Mouse (Mus musculus) hindbrain, embryonic 11.5 days (tissue): ENCODE measurements around the gene Col23a1. TPM values are rescaled to one million over a fixed set of nuclear protein-coding genes. Genes with fewer than 3 reads are reported as not detected.
A peak's percentile ranks its signal among the peaks of the same experiment; 100 is the strongest.
"Not testable (repeated sequence)": the region's sequence is repeated elsewhere in the genome, so short reads cannot be mapped to it uniquely, and the experiment has no call there.

ENCODE experiments used
- ATAC-seq: fragments of 200-750 bp; cut with Nextera tagmentation; 2 replicates; pipeline ENCODE4 v1.8.0; 2017; ENCODE audit warnings: mild to moderate bottlenecking, moderate TSS enrichment, moderate library complexity; ENCODE audit not compliant: low FRiP score
- DNase-seq: peaks from one replicate; pipeline ENCODE4 v3.0.0-alpha.2; 2015; ENCODE audit warnings: low spot score
- H3K27ac ChIP-seq: fragments of 300-500 bp; sonication (generic); 2 replicates; pipeline ENCODE4 v1.5.1; 2014; ENCODE audit warnings: mild to moderate bottlenecking, low read depth, low read length
- H3K27me3 ChIP-seq: fragments of 300-500 bp; sonication (generic); 2 replicates; pipeline ENCODE4 v1.6.1; 2014; ENCODE audit warnings: mild to moderate bottlenecking, low read length, moderate library complexity, mixed read lengths; ENCODE audit not compliant: control insufficient read depth, insufficient read depth
- H3K36me3 ChIP-seq: fragments of 300-500 bp; sonication (generic); 2 replicates; pipeline ENCODE4 v1.6.1; 2014; ENCODE audit warnings: mild to moderate bottlenecking, low read length, moderate library complexity, mixed read lengths; ENCODE audit not compliant: control insufficient read depth, insufficient read depth
- H3K4me1 ChIP-seq: fragments of 300-500 bp; sonication (generic); replicated peaks from 2 replicates; pipeline ENCODE4 v1.6.1; 2014; ENCODE audit warnings: low read length, mixed read lengths; ENCODE audit not compliant: control insufficient read depth, insufficient read depth
- H3K4me2 ChIP-seq: fragments of 300-500 bp; sonication (generic); replicated peaks from 2 replicates; pipeline ENCODE4 v1.6.1; 2014; ENCODE audit warnings: mild to moderate bottlenecking, low read depth, low read length
- H3K4me3 ChIP-seq: fragments of 300-500 bp; sonication (generic); 2 replicates; pipeline ENCODE4 v1.5.1; 2014; ENCODE audit warnings: low read depth, low read length
- H3K9ac ChIP-seq: fragments of 300-500 bp; sonication (generic); 2 replicates; pipeline ENCODE4 v1.6.1; 2014; ENCODE audit warnings: low read depth, low read length
- H3K9me3 ChIP-seq: fragments of 300-500 bp; sonication (generic); 2 replicates; pipeline ENCODE4 v1.6.1; 2016; ENCODE audit warnings: low read length; ENCODE audit not compliant: control insufficient read depth
- WGBS: fragments of 180-500 bp; shearing (Covaris S2); extraction: QIAGEN DNeasy Blood & Tissue Kit; methylation state at CpG from one replicate; pipeline ENCODE4 v1.1.7; 2014; 5-methylcytosine and 5-hydroxymethylcytosine counted together
- polyA plus RNA-seq: library from polyadenylated mRNA; unstranded; fragments of >200 nt; fragmentation: Nextera tagmentation; extraction: Ambion mirVana; gene quantifications from 2 replicates; pipeline ENCODE4 v1.2.1, GENCODE M21; 2014

Col23a1 gene
- polyA plus RNA-seq, 1 experiment from 2014 or later, result 9.7 TPM

DNA sequence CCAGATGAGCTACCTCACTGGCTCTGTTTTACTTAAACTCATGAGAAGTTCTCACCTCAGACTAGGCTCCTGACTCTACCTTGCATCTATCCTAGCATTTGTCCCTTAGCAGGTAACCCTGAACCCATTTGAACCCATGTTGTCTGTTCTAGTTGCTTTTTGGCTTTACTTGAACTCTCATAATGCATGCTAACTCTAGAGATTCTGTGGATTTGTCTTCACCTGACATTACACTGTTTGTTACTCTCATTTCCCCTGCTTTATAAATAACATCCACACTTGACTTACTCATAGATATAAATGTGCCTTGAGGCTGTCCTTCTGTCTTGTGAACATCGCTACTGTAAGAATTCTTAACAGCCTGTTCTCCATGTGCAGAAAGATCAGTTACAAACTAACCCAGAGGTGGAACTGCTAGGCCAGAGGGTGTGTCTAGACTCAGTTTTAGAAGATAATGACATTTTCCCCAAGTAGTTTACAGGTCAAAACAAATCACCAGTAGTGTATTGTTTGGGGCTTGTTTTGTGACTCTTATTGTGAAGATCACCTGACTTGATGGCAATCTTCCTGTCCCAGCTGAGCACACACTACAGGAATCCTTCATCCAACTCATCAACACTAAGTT, 305.9 kb downstream of the Col23a1 start:
- no peak overlapping the region for H3K4me3 ChIP-seq
- no peak overlapping the region for H3K9ac ChIP-seq
- no peaks in the 10 kb centered on the region for H3K9me3 ChIP-seq
- WGBS, result 98% methylated on average over 1 of the region's 1 CpGs
- ATAC-seq, result no peak
- H3K27ac ChIP-seq, result no peak overlapping the region
- no peaks in the 10 kb centered on the region for H3K27me3 ChIP-seq
- H3K4me1 ChIP-seq, result no peaks in the 10 kb centered on the region; the same call in 1 of the 2 replicates
- no peak overlapping the region for H3K4me2 ChIP-seq
- DNase-seq, result no peak
- peaks cover 26% of the 10 kb centered on the region for H3K36me3 ChIP-seq

GRCm38 (mm10) chr11:51597553-51597952, 307.8 kb downstream of the Col23a1 start:
- Histone ChIP-seq H3K4me3 (no peak overlapping the region), H3K4me1 (no peaks in the 10 kb centered on the region; the same call in 1 of the 2 replicates), H3K9ac (no peak overlapping the region), H3K4me2 (no peak overlapping the region), H3K36me3 (peaks cover 35% of the 10 kb centered on the region), H3K9me3 (no peaks in the 10 kb centered on the region), H3K27ac (no peak overlapping the region), H3K27me3 (no peaks in the 10 kb centered on the region)
- DNase-seq (no peak), ATAC-seq (no peak)
- 84% methylated on average over 2 of the region's 2 CpGs for WGBS

- Histone ChIP-seq H3K27me3 (no peaks in the 10 kb centered on the region), H3K4me3 (no peak overlapping the region), H3K9me3 (no peaks in the 10 kb centered on the region), H3K36me3 (peaks cover 49% of the 10 kb centered on the region), H3K4me1 (peaks cover 3% of the 10 kb centered on the region; the same call in 1 of the 2 replicates), H3K4me2 (no peak overlapping the region), H3K27ac (no peak overlapping the region), H3K9ac (no peak overlapping the region)
- ATAC-seq, result no peak
- whole genome bisulfite sequencing, result 95% methylated on average over 3 of the region's 3 CpGs
- no peak for DNase-seq
Observed at GRCm38 (mm10) chr11:51602253-51602652, 312.5 kb downstream of the Col23a1 start.

GRCm38 (mm10) chr11:51605602-51606446, 316.1 kb downstream of the Col23a1 start:
- H3K36me3 ChIP-seq, result peaks cover 33% of the 10 kb centered on the region

GRCm38 (mm10) chr11:51606447-51607095, 316.9 kb downstream of the Col23a1 start, which contains the start of gene Hnrnpab:
Hnrnpab (minus strand) TSS chr11:51606847.
- no peaks in the 10 kb centered on the region for H3K9me3 ChIP-seq
- H3K4me1 ChIP-seq, result 0 out of 2 replicates have a peak, but pooled peaks cover 5% of the 10 kb centered on the region
- peak within 1 kb of the TSS; percentile 95 for H3K27ac ChIP-seq
- WGBS, result under 1% methylated on average over 66 of the region's 91 CpGs
- H3K4me3 ChIP-seq, result peak within 1 kb of the TSS; percentile 99
- ATAC-seq (peak; percentile 94), DNase-seq (peak; percentile 98)
- H3K27me3 ChIP-seq, result no peaks in the 10 kb centered on the region
- peak within 1 kb of the TSS; percentile 82 for H3K4me2 ChIP-seq
- H3K36me3 ChIP-seq, result peaks cover 27% of the 10 kb centered on the region
- H3K9ac ChIP-seq, result peak within 1 kb of the TSS; percentile 100

More at GRCm38 (mm10) chr11:51605602-51606446, 316.1 kb downstream of the Col23a1 start:
- under 1% methylated on average over 60 of the region's 81 CpGs for WGBS
- Histone ChIP-seq H3K4me1 (0 out of 2 replicates have a peak, but pooled peaks cover 5% of the 10 kb centered on the region), H3K27ac (peak overlapping the region; percentile 95), H3K4me2 (peak overlapping the region; percentile 82), H3K9ac (peak overlapping the region; percentile 100), H3K4me3 (peak overlapping the region; percentile 99), H3K9me3 (no peaks in the 10 kb centered on the region), H3K27me3 (no peaks in the 10 kb centered on the region)
- ATAC-seq, result peak; percentile 62
- DNase-seq, result peak; percentile 81

- H3K27me3 ChIP-seq, result no peaks in the 10 kb centered on the region
Observed at GRCm38 (mm10) chr11:51607096-51607738, 317.5 kb downstream of the Col23a1 start.

GRCm38 (mm10) chr11:51609266-51609909, 319.7 kb downstream of the Col23a1 start:
- Histone ChIP-seq H3K9me3 (no peaks in the 10 kb centered on the region), H3K36me3 (peaks cover 4% of the 10 kb centered on the region), H3K9ac (no peak overlapping the region), H3K27me3 (no peaks in the 10 kb centered on the region), H3K27ac (no peak overlapping the region), H3K4me2 (no peak overlapping the region), H3K4me3 (no peak overlapping the region), H3K4me1 (0 out of 2 replicates have a peak, but pooled peaks cover 5% of the 10 kb centered on the region)
- ATAC-seq (no peak), DNase-seq (no peak)
- 89% methylated on average over 3 of the region's 3 CpGs for WGBS

More at GRCm38 (mm10) chr11:51607096-51607738, 317.5 kb downstream of the Col23a1 start:
- no peaks in the 10 kb centered on the region for H3K9me3 ChIP-seq
- H3K4me3 ChIP-seq, result peak overlapping the region; percentile 99
- WGBS, result 12% methylated on average over 15 of the region's 15 CpGs
- H3K4me2 ChIP-seq, result peak overlapping the region; percentile 64
- no peak for DNase-seq
- peak overlapping the region; percentile 82 for H3K9ac ChIP-seq
- peaks cover 20% of the 10 kb centered on the region for H3K36me3 ChIP-seq
- ATAC-seq, result peak; percentile 64; the same call in 1 of the 2 replicates
- 0 out of 2 replicates have a peak, but pooled peaks cover 5% of the 10 kb centered on the region for H3K4me1 ChIP-seq
- peak overlapping the region; percentile 95 for H3K27ac ChIP-seq

DNA sequence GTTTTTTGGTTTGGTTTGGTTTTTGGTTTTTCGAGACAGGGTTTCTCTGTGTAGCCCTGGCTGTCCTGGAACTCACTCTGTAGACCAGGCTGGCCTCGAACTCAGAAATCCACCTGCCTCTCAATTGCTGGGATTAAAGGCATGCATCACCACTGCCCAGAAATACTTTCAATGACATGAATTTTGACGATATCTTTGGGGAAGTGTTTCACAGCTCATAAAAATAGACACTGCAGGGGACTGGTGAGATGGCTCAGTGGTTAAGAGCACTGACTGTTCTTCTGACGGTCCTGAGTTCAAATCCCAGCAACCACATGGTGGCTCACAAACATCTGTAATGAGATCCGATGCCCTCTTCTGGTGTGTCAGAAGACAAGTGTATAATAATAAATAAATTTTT, 320.2 kb downstream of the Col23a1 start:
- not testable (repeated sequence) for H3K9ac ChIP-seq, H3K36me3 ChIP-seq, H3K4me1 ChIP-seq, ATAC-seq, H3K27ac ChIP-seq, H3K9me3 ChIP-seq, H3K4me3 ChIP-seq, H3K27me3 ChIP-seq, DNase-seq, H3K4me2 ChIP-seq
- WGBS, result 85% methylated on average over 5 of the region's 5 CpGs
